Mouse (Mus musculus) forebrain, embryonic 14.5 days (tissue): ENCODE measurements around the gene Sned1. TPM values are rescaled to one million over a fixed set of nuclear protein-coding genes. Genes with fewer than 3 reads are reported as not detected.

Experiments used
- microRNA-seq: library from miRNA; unstranded; fragments of <30 nt; microRNA quantifications from one replicate; pipeline ENCODE4, GENCODE M21; 2016
- polyA plus RNA-seq: library from polyadenylated mRNA; unstranded; fragments of >200 nt; fragmentation: Nextera tagmentation; extraction: Ambion mirVana; gene quantifications from 2 replicates; pipeline ENCODE4 v1.2.1, GENCODE M21; 2014

Sned1 gene
- polyA plus RNA-seq, 1 experiment from 2014 or later = 2.5 TPM

Small RNAs within 50 kb of the gene (microRNA-seq; reads per million reads assigned to microRNA genes)
- gene Mir6901 (not detected), gene Mir6902 (0.40 reads per million)

Other genes with a start within 250 kb of the Sned1 start
- gene Aqp12, start 229.5 kb upstream of the Sned1 start, polyA plus RNA-seq = not detected in 2 replicates
- gene Kif1a, start 133.9 kb upstream of the Sned1 start, polyA plus RNA-seq = 182 and 247 TPM in 2 replicates
- not detected in 2 replicates for gene Agxt, start 100.6 kb upstream of the Sned1 start, polyA plus RNA-seq
- gene 2310007B03Rik, start 74.9 kb upstream of the Sned1 start, polyA plus RNA-seq = 0.10 and 0.19 TPM in 2 replicates
- gene Crocc2, start 67.1 kb upstream of the Sned1 start, polyA plus RNA-seq = 0.19 and 0.56 TPM in 2 replicates
- gene Mterf4, start 70.1 kb downstream of the Sned1 start, polyA plus RNA-seq = 21.9 and 28.0 TPM in 2 replicates
- gene Ppp1r7, start 107.0 kb downstream of the Sned1 start, polyA plus RNA-seq = 48.9 and 62.4 TPM in 2 replicates
- 5.6 and 6.9 TPM in 2 replicates for gene Pask, start 107.6 kb downstream of the Sned1 start, polyA plus RNA-seq
- not detected in 2 replicates for gene Ano7, start 138.1 kb downstream of the Sned1 start, polyA plus RNA-seq
- 63.8 and 73.8 TPM in 2 replicates for gene Hdlbp, start 243.0 kb downstream of the Sned1 start, polyA plus RNA-seq